Mouse (Mus musculus): ENCODE data around the gene Aen. TPM values are rescaled to one million over a fixed set of nuclear protein-coding genes. Genes with fewer than 3 reads are reported as not detected.
A peak's percentile ranks its signal among the peaks of the same experiment; 100 is the strongest.

The Aen gene
- total and polyA plus RNA-seq, 2 experiments from 2014 or later: 40.3 to 48.5 TPM

- no peak for DNase-seq (ENCODE audit: low spot score)
- 97% methylated on average over 3 of the region's 3 CpGs for WGBS
- no peak for TF ChIP-seq CTCF (IDR thresholded peaks at IDR 0.05)
- no peak for ATAC-seq (ENCODE audit: low FRiP score)
- Histone ChIP-seq H3K4me3 (ENCODE audit: low read depth, low read length) (no peak overlapping the region), H3K4me1 (ENCODE audit: insufficient read depth, low read length) (peaks cover 8% of the 10 kb centered on the region; the same call in 1 of the 2 replicates), H3K27me3 (ENCODE audit: insufficient read depth, low read length) (no peaks in the 10 kb centered on the region), H3K9me3 (ENCODE audit: low read length) (no peaks in the 10 kb centered on the region), H3K27ac (ENCODE audit: low read depth, low read length) (no peak overlapping the region), H3K4me2 (ENCODE audit: low read depth, low read length, poor library complexity, severe bottlenecking) (no peak overlapping the region), H3K9ac (replicated peaks; ENCODE audit: low read length, poor library complexity, severe bottlenecking) (0 out of 2 replicates have a peak overlapping the region, but pooled peaks have one; percentile 19), H3K36me3 (ENCODE audit: insufficient read depth, low read length) (peaks cover 5% of the 10 kb centered on the region)
Measured at GRCm38 (mm10) chr7:78897567-78897966, 1.9 kb downstream of the Aen start.

GRCm38 (mm10) chr7:78903174-78903870, 7.7 kb downstream of the Aen start:
- H3K4me1 ChIP-seq (ENCODE audit: insufficient read depth, low read length): no peaks in the 10 kb centered on the region
- no peak for TF ChIP-seq CTCF (IDR thresholded peaks at IDR 0.05)
- DNase-seq (ENCODE audit: low spot score) (no peak), ATAC-seq (ENCODE audit: low FRiP score) (no peak)
- peaks cover 20% of the 10 kb centered on the region for H3K36me3 ChIP-seq (ENCODE audit: insufficient read depth, low read length)
- H3K27ac ChIP-seq (ENCODE audit: low read depth, low read length): no peak overlapping the region
- H3K4me2 ChIP-seq (ENCODE audit: low read depth, low read length, poor library complexity, severe bottlenecking): no peak overlapping the region
- no peaks in the 10 kb centered on the region for H3K27me3 ChIP-seq (ENCODE audit: insufficient read depth, low read length)
- no peak overlapping the region for H3K9ac ChIP-seq (replicated peaks; ENCODE audit: low read length, poor library complexity, severe bottlenecking)
- no peak overlapping the region for H3K4me3 ChIP-seq (ENCODE audit: low read depth, low read length)
- WGBS: 96% methylated on average over 6 of the region's 6 CpGs
- H3K9me3 ChIP-seq (ENCODE audit: low read length): no peaks in the 10 kb centered on the region

GRCm38 (mm10) chr7:78904175-78904574, 8.5 kb downstream of the Aen start:
- DNase-seq (ENCODE audit: low spot score) (no peak), ATAC-seq (ENCODE audit: low FRiP score) (no peak)
- Histone ChIP-seq H3K36me3 (ENCODE audit: insufficient read depth, low read length) (peaks cover 20% of the 10 kb centered on the region), H3K27me3 (ENCODE audit: insufficient read depth, low read length) (no peaks in the 10 kb centered on the region), H3K9me3 (ENCODE audit: low read length) (no peaks in the 10 kb centered on the region), H3K4me2 (ENCODE audit: low read depth, low read length, poor library complexity, severe bottlenecking) (no peak overlapping the region), H3K4me3 (ENCODE audit: low read depth, low read length) (no peak overlapping the region), H3K9ac (replicated peaks; ENCODE audit: low read length, poor library complexity, severe bottlenecking) (no peak overlapping the region), H3K4me1 (ENCODE audit: insufficient read depth, low read length) (no peaks in the 10 kb centered on the region), H3K27ac (ENCODE audit: low read depth, low read length) (no peak overlapping the region)
- TF ChIP-seq CTCF (IDR thresholded peaks at IDR 0.05): no peak
- WGBS: 93% methylated on average over 2 of the region's 2 CpGs

GRCm38 (mm10) chr7:78909026-78909425, 13.4 kb downstream of the Aen start:
- TF ChIP-seq CTCF (IDR thresholded peaks at IDR 0.05): no peak
- 81% methylated on average over 6 of the region's 6 CpGs for WGBS
- no peaks in the 10 kb centered on the region for H3K27me3 ChIP-seq (ENCODE audit: insufficient read depth, low read length)

GRCm38 (mm10) chr7:78910336-78911098, 14.9 kb downstream of the Aen start:
- H3K36me3 ChIP-seq (ENCODE audit: insufficient read depth, low read length): peaks cover 5% of the 10 kb centered on the region
- ATAC-seq (ENCODE audit: low FRiP score) (no peak; the same call in 1 of the 2 replicates), DNase-seq (ENCODE audit: low spot score) (peak; percentile 30)
- no peak overlapping the region for H3K4me2 ChIP-seq (ENCODE audit: low read depth, low read length, poor library complexity, severe bottlenecking)
- no peaks in the 10 kb centered on the region for H3K27me3 ChIP-seq (ENCODE audit: insufficient read depth, low read length)
- whole genome bisulfite sequencing: 37% methylated on average over 6 of the region's 6 CpGs
- 0 out of 2 replicates have a peak, but pooled peaks cover 3% of the 10 kb centered on the region for H3K4me1 ChIP-seq (ENCODE audit: insufficient read depth, low read length)
- peak; percentile 42; the same call in 1 of the 2 replicates for TF ChIP-seq CTCF (IDR thresholded peaks at IDR 0.05)
- H3K4me3 ChIP-seq (ENCODE audit: low read depth, low read length): no peak overlapping the region
- H3K27ac ChIP-seq (ENCODE audit: low read depth, low read length): no peak overlapping the region
- H3K9me3 ChIP-seq (ENCODE audit: low read length): no peaks in the 10 kb centered on the region
- H3K9ac ChIP-seq (replicated peaks; ENCODE audit: low read length, poor library complexity, severe bottlenecking): no peak overlapping the region

More at GRCm38 (mm10) chr7:78909026-78909425, 13.4 kb downstream of the Aen start:
- H3K4me1 ChIP-seq (ENCODE audit: insufficient read depth, low read length): 0 out of 2 replicates have a peak, but pooled peaks cover 3% of the 10 kb centered on the region
- no peak overlapping the region for H3K9ac ChIP-seq (replicated peaks; ENCODE audit: low read length, poor library complexity, severe bottlenecking)
- ATAC-seq (ENCODE audit: low FRiP score) (no peak), DNase-seq (ENCODE audit: low spot score) (no peak)
- H3K36me3 ChIP-seq (ENCODE audit: insufficient read depth, low read length): peaks cover 9% of the 10 kb centered on the region
- no peak overlapping the region for H3K4me2 ChIP-seq (ENCODE audit: low read depth, low read length, poor library complexity, severe bottlenecking)
- H3K27ac ChIP-seq (ENCODE audit: low read depth, low read length): no peak overlapping the region
- H3K4me3 ChIP-seq (ENCODE audit: low read depth, low read length): no peak overlapping the region
- no peaks in the 10 kb centered on the region for H3K9me3 ChIP-seq (ENCODE audit: low read length)

GRCm38 (mm10) chr7:78911209-78911608, 15.6 kb downstream of the Aen start:
- 90% methylated on average over 4 of the region's 4 CpGs for WGBS
- DNase-seq (ENCODE audit: low spot score) (no peak), ATAC-seq (ENCODE audit: low FRiP score) (no peak)
- Histone ChIP-seq H3K4me3 (ENCODE audit: low read depth, low read length) (no peak overlapping the region), H3K4me2 (ENCODE audit: low read depth, low read length, poor library complexity, severe bottlenecking) (no peak overlapping the region), H3K9ac (replicated peaks; ENCODE audit: low read length, poor library complexity, severe bottlenecking) (no peak overlapping the region), H3K27ac (ENCODE audit: low read depth, low read length) (no peak overlapping the region), H3K36me3 (ENCODE audit: insufficient read depth, low read length) (peaks cover 5% of the 10 kb centered on the region), H3K9me3 (ENCODE audit: low read length) (no peaks in the 10 kb centered on the region), H3K4me1 (ENCODE audit: insufficient read depth, low read length) (0 out of 2 replicates have a peak, but pooled peaks cover 3% of the 10 kb centered on the region), H3K27me3 (ENCODE audit: insufficient read depth, low read length) (no peaks in the 10 kb centered on the region)
- TF ChIP-seq CTCF (IDR thresholded peaks at IDR 0.05): no peak
